Comparison of ENCODE assay signal across 37 mouse cellular contexts in genomic region chr6:122545948-122546347, GRCm38 (mm10). TPM values are rescaled to one million over a fixed set of nuclear protein-coding genes. Genes with fewer than 3 reads are reported as not detected.
DNase-seq lines count a peak whose midpoint lies in the region; ATAC-seq and TF ChIP-seq lines count a peak whose summit lies in the region.
"Had no signal": no experiment of that assay in that cellular context is flagged by ENCODE, and none has a peak within 500 bp of the region (broad histone marks: within the 10 kb centered on the region; RNA-seq: fewer than 3 reads in every experiment).

No protein-coding gene starts in this region.

- TF ChIP-seq CTCF in lung, postnatal 0 days (IDR thresholded peaks at IDR 0.05), result no peak
- TF ChIP-seq CTCF in CH12.LX (conservative IDR thresholded peaks at IDR 0.05 in 1 of 2, IDR thresholded peaks at IDR 0.05 in 1 of 2; ENCODE audit: low read depth in 2 of 2, low read length in 2 of 2), result no peak

- no peak overlapping the region for H3K4me2 ChIP-seq in lung, postnatal 0 days (replicated peaks; ENCODE audit: low read depth, low read length)
- H3K4me2 ChIP-seq in CH12.LX (ENCODE audit: insufficient read depth, low read depth, poor library complexity, severe bottlenecking) (peak overlapping the region; percentile 29; the same call in 1 of the 2 replicates), myocyte (ENCODE audit: low read depth) (peak overlapping the region; percentile 41)
- H3K4me2 ChIP-seq: heart, embryonic 15.5 days; kidney, embryonic 15.5 days; liver, embryonic 13.5 days; neural tube, embryonic 13.5 days had no signal

- TF ChIP-seq POLR2A in CH12.LX (IDR thresholded peaks at IDR 0.05; ENCODE audit: low read depth, low read length) (no peak), myocyte (IDR thresholded peaks at IDR 0.05; ENCODE audit: insufficient read length, low read depth) (no peak)

- in situ Hi-C loops in CH12.LX (cut with MboI; ENCODE audit: low pct_ligation_motif_present, low pct_unique_long_range_greater_than_20kb, low sequenced_read_pairs), result no loop called here

- H3K4me3 ChIP-seq in lung, postnatal 0 days (ENCODE audit: low read depth, low read length), result no peak overlapping the region
- H3K4me3 ChIP-seq in CH12.LX (replicated peaks in 1 of 3; ENCODE audit: low read depth in 2 of 3, low read length in 2 of 3, poor library complexity in 1 of 3) (no peak overlapping the region), myocyte (no peak overlapping the region)
- H3K4me3 ChIP-seq: forebrain, embryonic 10.5 days; heart, embryonic 10.5 days; heart, embryonic 15.5 days; kidney, embryonic 15.5 days; layer of hippocampus, adult 2 months; liver, embryonic 13.5 days; midbrain, embryonic 10.5 days; neural tube, embryonic 13.5 days had no signal

- TF ChIP-seq EP300 in lung, postnatal 0 days (IDR thresholded peaks at IDR 0.05), result no peak
- no peak for TF ChIP-seq EP300 in CH12.LX (IDR thresholded peaks at IDR 0.05; ENCODE audit: low read length)

- dilution Hi-C loops in CH12.LX (cut with MboI; ENCODE audit: extremely low pct_ligation_motif_present, extremely low pct_unique_long_range_greater_than_20kb, low sequenced_read_pairs), result no loop called here

- ATAC-seq in lung, postnatal 0 days, result peak; percentile 33; the same call in 1 of the 2 replicates
- ATAC-seq: forebrain, embryonic 16.5 days; hindbrain, embryonic 16.5 days; Patski had no signal

- H3K27me3 ChIP-seq in lung, postnatal 0 days (replicated peaks; ENCODE audit: insufficient read depth, low read length), result no peaks in the 10 kb centered on the region
- H3K27me3 ChIP-seq in CH12.LX (replicated peaks) (no peaks in the 10 kb centered on the region), myocyte (ENCODE audit: control insufficient read depth, insufficient read depth, insufficient read length) (no peaks in the 10 kb centered on the region)
- H3K27me3 ChIP-seq: heart, embryonic 15.5 days; kidney, embryonic 15.5 days; liver, embryonic 13.5 days; neural tube, embryonic 13.5 days had no signal

- H3K27ac ChIP-seq in lung, postnatal 0 days (ENCODE audit: low read length), result no peak overlapping the region
- H3K27ac ChIP-seq in CH12.LX (ENCODE audit: insufficient read depth, low read depth), result no peak overlapping the region
- H3K27ac ChIP-seq: forebrain, embryonic 10.5 days; heart, embryonic 10.5 days; heart, embryonic 15.5 days; kidney, embryonic 15.5 days; layer of hippocampus, adult 2 months; liver, embryonic 13.5 days; midbrain, embryonic 10.5 days; neural tube, embryonic 13.5 days had no signal

- no peaks in the 10 kb centered on the region for H3K4me1 ChIP-seq in lung, postnatal 0 days (ENCODE audit: insufficient read depth, low read depth, low read length)
- H3K4me1 ChIP-seq in CH12.LX (ENCODE audit: control insufficient read depth in 1 of 2, insufficient read depth in 2 of 2), result peaks cover 9 to 29% of the 10 kb centered on the region in 2 experiments
- H3K4me1 ChIP-seq: forebrain, embryonic 10.5 days; heart, embryonic 10.5 days; heart, embryonic 15.5 days; kidney, embryonic 15.5 days; liver, embryonic 13.5 days; midbrain, embryonic 10.5 days; neural tube, embryonic 13.5 days had no signal

- no peaks in the 10 kb centered on the region for H3K9me3 ChIP-seq in lung, postnatal 0 days (ENCODE audit: low read length)
- no peaks in the 10 kb centered on the region for H3K9me3 ChIP-seq in CH12.LX (replicated peaks; ENCODE audit: low read length)
- H3K9me3 ChIP-seq: forebrain, embryonic 10.5 days; G1E; heart, embryonic 10.5 days; heart, embryonic 15.5 days; kidney, embryonic 15.5 days; liver, embryonic 13.5 days; midbrain, embryonic 10.5 days; neural tube, embryonic 13.5 days had no signal

- TF ChIP-seq RAD21 in CH12.LX (IDR thresholded peaks at IDR 0.05; ENCODE audit: low read depth, low read length), result no peak

- H3K79me2 ChIP-seq in CH12.LX (replicated peaks; ENCODE audit: control insufficient read depth, extremely low read depth, insufficient read depth, poor library complexity, severe bottlenecking) (no peaks in the 10 kb centered on the region), myocyte (ENCODE audit: control insufficient read depth, insufficient read depth) (no peaks in the 10 kb centered on the region)

- DNase-seq in lung, postnatal 0 days (ENCODE audit: low spot score), result no peak
- no peak for DNase-seq in lung, postnatal 14 days
- DNase-seq in CH12.LX (ENCODE audit: extremely low read depth), result no peak
- peak; percentile 82 for DNase-seq in fibroblast of lung, adult 2 months (ENCODE audit: low read depth)
- DNase-seq in adrenal gland, adult 18-20 months (ENCODE audit: low spot score in 2 of 2), result no peak
- no peak for DNase-seq in layer of hippocampus, adult 11-12 months (ENCODE audit: low spot score)
- DNase-seq: adrenal gland, postnatal 25 days; cerebellum, adult 2 months; cerebellum, postnatal 25 days; kidney, adult 18-20 months; kidney, postnatal 25 days; liver, embryonic 13.5 days; lung, postnatal 10 days; right cerebral cortex, postnatal 4 days; thymus, adult 2 months; thymus, postnatal 4 days had no signal

- no peaks in the 10 kb centered on the region for H3K36me3 ChIP-seq in lung, postnatal 0 days (ENCODE audit: insufficient read depth, low read length)
- H3K36me3 ChIP-seq in CH12.LX (replicated peaks in 1 of 2; ENCODE audit: control insufficient read depth in 1 of 2, insufficient read depth in 1 of 2, low read length in 1 of 2) (no peaks in the 10 kb centered on the region), myocyte (ENCODE audit: control insufficient read depth, insufficient read depth) (no peaks in the 10 kb centered on the region)
- H3K36me3 ChIP-seq: forebrain, embryonic 10.5 days; G1E; heart, embryonic 10.5 days; heart, embryonic 15.5 days; kidney, embryonic 15.5 days; liver, embryonic 13.5 days; midbrain, embryonic 10.5 days; neural tube, embryonic 13.5 days had no signal

- WGBS in lung, postnatal 0 days, result 64% methylated on average over 10 of the region's 10 CpGs

- H3ac ChIP-seq in myocyte (ENCODE audit: control insufficient read depth, insufficient read length), result no peak overlapping the region

- no peak overlapping the region for H3K9ac ChIP-seq in lung, postnatal 0 days (replicated peaks; ENCODE audit: low read depth)
- no peak overlapping the region for H3K9ac ChIP-seq in CH12.LX (ENCODE audit: insufficient read depth, low read depth)
- H3K9ac ChIP-seq: heart, embryonic 15.5 days; kidney, embryonic 15.5 days; liver, embryonic 13.5 days; neural tube, embryonic 13.5 days had no signal

TF ChIP-seq in CH12.LX, 34 proteins besides CTCF, POLR2A, EP300 and RAD21:
- TF ChIP-seq BHLHE40 (IDR thresholded peaks at IDR 0.05; ENCODE audit: low read depth, low read length) (peak; percentile 50; the same call in 1 of the 2 replicates), MAFK (IDR thresholded peaks at IDR 0.05; ENCODE audit: insufficient replicate concordance, low read length) (peak; percentile 47; the same call in 1 of the 2 replicates), ETS1 (conservative IDR thresholded peaks at IDR 0.05; ENCODE audit: low read depth, low read length) (no peak)

TF ChIP-seq in myocyte, 11 proteins besides CTCF, POLR2A, EP300 and RAD21:
- TF ChIP-seq MAX (IDR thresholded peaks at IDR 0.05; ENCODE audit: low read depth), result no peak
- no peak for TF ChIP-seq CEBPB (IDR thresholded peaks at IDR 0.05; ENCODE audit: insufficient read depth, poor library complexity, severe bottlenecking)
- no peak for TF ChIP-seq POLR2AphosphoS2 (IDR thresholded peaks at IDR 0.05; ENCODE audit: insufficient read length, low read depth)
- no peak for TF ChIP-seq MYOD1 (IDR thresholded peaks at IDR 0.05; ENCODE audit: control insufficient read depth in 1 of 3, insufficient read length in 2 of 3, low read depth in 2 of 3)
TF ChIP-seq in myocyte: peak in this region for 0.

RNA-seq across cellular contexts. Expression of gene Aicda, which starts 7.7 kb away (rescaled TPM):
- 0.05 TPM in 1 of 2 replicates, not detected in the other for polyA plus RNA-seq in lung, postnatal 0 days (2015; fragmentation: Nextera tagmentation; extraction: Ambion mirVana)
- total RNA-seq in CH12.LX (2012; rRNA removed), result 5.4 and 6.4 TPM in 2 replicates
- total RNA-seq in CH12.LX (2014; rRNA removed), result 41.1 TPM in 2 replicates
- polyA plus RNA-seq in CH12.LX (2012; ENCODE audit: insufficient read length, low read depth), result 33.3 and 36.6 TPM in 2 replicates
- not detected for polyA plus RNA-seq in myocyte (2012; fragmentation: generic; extraction: Trizol)
- not detected for total RNA-seq in adrenal gland, adult 18-20 months (2021)
- total RNA-seq: adrenal gland, postnatal 25 days; G1E; gastrocnemius, adult 8-10 months; heart, postnatal 25 days; layer of hippocampus, adult 2 months; layer of hippocampus, postnatal 14 days; left cerebral cortex, adult 8-10 months; left cerebral cortex, postnatal 36 days had no signal
- polyA plus RNA-seq: C2C12; cerebellum, adult 2 months; embryonic facial prominence, embryonic 11.5 days; forebrain, embryonic 10.5 days; G1E; heart, embryonic 10.5 days; heart, embryonic 15.5 days; hindbrain, embryonic 11.5 days; kidney, embryonic 15.5 days; liver, embryonic 13.5 days; midbrain, embryonic 10.5 days; Patski had no signal

RNA-seq across cellular contexts. Expression of gene Mfap5, which starts 40.3 kb away (rescaled TPM):
- polyA plus RNA-seq in lung, postnatal 0 days (2015; fragmentation: Nextera tagmentation; extraction: Ambion mirVana), result 54.3 and 55.4 TPM in 2 replicates
- total RNA-seq in CH12.LX (2012; rRNA removed) (0.13 and 0.42 TPM in 2 replicates), CH12.LX (2014; rRNA removed) (0.15 TPM in 1 of 2 replicates, not detected in the other)
- polyA plus RNA-seq in CH12.LX (2012; ENCODE audit: insufficient read length, low read depth) (0.16 TPM in 1 of 2 replicates, not detected in the other), myocyte (2012; fragmentation: generic; extraction: Trizol) (0.98 TPM)
- 10 to 100 TPM in 1 of 2 experiments, 1 to 10 TPM in 1; 8.4 to 33.6 TPM for total RNA-seq in adrenal gland, adult 18-20 months (2021)
- total RNA-seq: layer of hippocampus, adult 2 months; left cerebral cortex, postnatal 36 days had no signal
- polyA plus RNA-seq: G1E, Patski had no signal

RNA-seq across cellular contexts. Expression of gene Rimklb, which starts 47.4 kb away (rescaled TPM):
- 0.99 and 1.6 TPM in 2 replicates for polyA plus RNA-seq in lung, postnatal 0 days (2015; fragmentation: Nextera tagmentation; extraction: Ambion mirVana)
- total RNA-seq in CH12.LX (2012; rRNA removed) (not detected in 2 replicates), CH12.LX (2014; rRNA removed) (not detected in 2 replicates)
- polyA plus RNA-seq in CH12.LX (2012; ENCODE audit: insufficient read length, low read depth) (not detected in 2 replicates), myocyte (2012; fragmentation: generic; extraction: Trizol) (not detected)
- total RNA-seq in adrenal gland, adult 18-20 months (2021), result under 1 TPM in 1 of 2 experiments, not detected in 1; 0.58 TPM
- total RNA-seq: heart, postnatal 25 days had no signal
- polyA plus RNA-seq: C2C12; Patski; spleen, adult 2 months had no signal

RNA-seq across cellular contexts. Expression of gene Apobec1, which starts 56.3 kb away (rescaled TPM):
- polyA plus RNA-seq in lung, postnatal 0 days (2015; fragmentation: Nextera tagmentation; extraction: Ambion mirVana), result 8.9 and 9.5 TPM in 2 replicates
- 32.2 and 39.6 TPM in 2 replicates for total RNA-seq in CH12.LX (2012; rRNA removed)
- total RNA-seq in CH12.LX (2014; rRNA removed), result 42.6 and 46.2 TPM in 2 replicates
- 34.4 and 41.9 TPM in 2 replicates for polyA plus RNA-seq in CH12.LX (2012; ENCODE audit: insufficient read length, low read depth)
- polyA plus RNA-seq in myocyte (2012; fragmentation: generic; extraction: Trizol), result 10.5 TPM
- 10 to 100 TPM in 1 of 2 experiments, 1 to 10 TPM in 1; 9.6 to 17.0 TPM for total RNA-seq in adrenal gland, adult 18-20 months (2021)

Comparison
In these comparisons a context has a peak if more than half of its experiments do, and no peak if none do; other contexts are left out.
1. RNA of gene Aicda, which starts 7.7 kb away (polyA plus RNA-seq): 33.3 to 36.6 TPM in CH12.LX; 0.05 TPM in lung, postnatal 0 days and not detected in myocyte (single experiment); every median in the first group is over 10 times any median in the second.
2. RNA of gene Mfap5, which starts 40.3 kb away (polyA plus RNA-seq): 54.3 to 55.4 TPM in lung, postnatal 0 days; 0.98 TPM in myocyte (single experiment) and 0.16 TPM in CH12.LX; every median in the first group is over 10 times any median in the second.